Mouse (Mus musculus) ES-Bruce4 (cell line): Measurements from ENCODE around the gene Hist3h2ba.

Experiments used
- CTCF ChIP-seq: IDR thresholded peaks from one replicate; pipeline ENCODE4 v1.8.1; 2011; ENCODE audit warnings: low read depth, low read length
- EP300 ChIP-seq: IDR thresholded peaks from 2 replicates; pipeline ENCODE4 v1.6.1; 2011; ENCODE audit warnings: low read depth, low read length; ENCODE audit not compliant: insufficient read depth

- TF ChIP-seq EP300: no peak
- TF ChIP-seq CTCF: no peak
These were observed 40.4 kb downstream of the Hist3h2ba start for GRCm38 (mm10) chr11:58989166-58989565.
